Mouse (Mus musculus) E14TG2a.4 (cell line): ENCODE results near the gene Gm9639.
"Not testable (repeated sequence)": the region's sequence is repeated elsewhere in the genome, so short reads cannot be mapped to it uniquely, and the experiment has no call there.

Experiments
- CTCF ChIP-seq: conservative IDR thresholded peaks from 2 replicates; pipeline ENCODE4 v1.5.1; 2014; ENCODE audit warnings: low read length
- NANOG ChIP-seq: IDR thresholded peaks from 2 replicates; pipeline ENCODE4 v1.6.1; 2014; ENCODE audit warnings: borderline replicate concordance, low read length, mixed read lengths
- POU5F1 ChIP-seq: IDR thresholded peaks from 2 replicates; pipeline ENCODE4 v1.6.1; 2014; ENCODE audit warnings: low read length, borderline replicate concordance

DNA sequence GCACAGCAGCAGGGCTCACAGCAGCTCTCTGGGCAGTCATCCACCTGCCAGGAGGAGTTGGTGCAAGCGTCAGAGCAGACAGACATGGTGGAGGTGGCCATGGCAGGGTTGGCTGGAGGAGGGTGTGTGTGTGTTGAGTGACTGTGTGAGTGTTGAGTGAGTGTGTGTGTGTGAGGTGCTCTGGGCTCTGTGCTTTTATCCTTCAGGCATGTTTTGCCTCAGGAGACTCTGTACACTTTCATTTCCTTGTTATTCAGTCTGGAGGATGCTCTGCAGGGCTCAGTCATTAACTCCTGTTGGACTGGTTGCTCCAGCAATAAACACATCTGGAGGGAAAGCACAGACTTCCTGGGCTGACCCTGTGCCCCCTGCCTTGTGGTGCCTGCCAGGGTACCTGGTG lies 43.6 kb downstream of the Gm9639 start, which contains the start of gene Gm9736:
- TF ChIP-seq CTCF, POU5F1, NANOG: not testable (repeated sequence)
